Comparison of ENCODE assay signal across 23 mouse cellular contexts in genomic region chr5:74267196-74267595, GRCm38 (mm10).
DNase-seq lines count a peak whose midpoint lies in the region; ATAC-seq lines count a peak whose summit lies in the region.
"Had no signal": no experiment of that assay in that cellular context is flagged by ENCODE, and none has a peak within 500 bp of the region (broad histone marks: within the 10 kb centered on the region; RNA-seq: fewer than 3 reads in every experiment).

No protein-coding gene starts in this region.

- no peak overlapping the region for H3K9ac ChIP-seq in limb, embryonic 12.5 days (replicated peaks)
- H3K9ac ChIP-seq: liver, embryonic 15.5 days; midbrain, embryonic 13.5 days; neural tube, embryonic 12.5 days; stomach, embryonic 15.5 days had no signal

- H3K27me3 ChIP-seq in heart, embryonic 10.5 days (ENCODE audit: insufficient read depth, poor library complexity, severe bottlenecking) = no peaks in the 10 kb centered on the region
- no peaks in the 10 kb centered on the region for H3K27me3 ChIP-seq in limb, embryonic 12.5 days
- H3K27me3 ChIP-seq: liver, embryonic 15.5 days; midbrain, embryonic 13.5 days; neural tube, embryonic 12.5 days; Patski; stomach, embryonic 15.5 days had no signal

- H3K4me2 ChIP-seq in limb, embryonic 12.5 days = no peak overlapping the region
- H3K4me2 ChIP-seq: liver, embryonic 15.5 days; midbrain, embryonic 13.5 days; neural tube, embryonic 12.5 days; stomach, embryonic 15.5 days had no signal

- H3K9me3 ChIP-seq in heart, embryonic 10.5 days = no peaks in the 10 kb centered on the region
- no peaks in the 10 kb centered on the region for H3K9me3 ChIP-seq in limb, embryonic 12.5 days
- H3K9me3 ChIP-seq: forebrain, embryonic 10.5 days; hindbrain, embryonic 10.5 days; liver, embryonic 15.5 days; midbrain, embryonic 13.5 days; neural tube, embryonic 12.5 days; stomach, embryonic 15.5 days had no signal

- H3K4me1 ChIP-seq in heart, embryonic 10.5 days = peaks cover 55% of the 10 kb centered on the region
- peaks cover 73% of the 10 kb centered on the region for H3K4me1 ChIP-seq in limb, embryonic 12.5 days (replicated peaks)
- H3K4me1 ChIP-seq: liver, embryonic 15.5 days had no signal

- no peak for DNase-seq in heart, embryonic 10.5 days (ENCODE audit: low spot score)
- DNase-seq in heart, adult 9 months (ENCODE audit: low spot score in 2 of 2) = no peak
- peak; percentile 52 for DNase-seq in brain, adult 2 months (ENCODE audit: low read depth, low spot score)
- peak; percentile 58 to 63 for DNase-seq in cerebellum, postnatal 10 days
- no peak for DNase-seq in layer of hippocampus, adult 9-10 months (ENCODE audit: low spot score)
- DNase-seq in testis, postnatal 10 days (ENCODE audit: low spot score) = no peak
- DNase-seq: gastrocnemius, postnatal 14 days; kidney, adult 18-20 months; kidney, postnatal 14 days; left cerebral cortex, postnatal 4 days; thymus, adult 2 months had no signal

- H3K27ac ChIP-seq in heart, embryonic 10.5 days = 0 out of 2 replicates have a peak overlapping the region, but pooled peaks have one; percentile 16
- H3K27ac ChIP-seq in limb, embryonic 12.5 days = peak overlapping the region; percentile 98
- H3K27ac ChIP-seq: hindbrain, embryonic 10.5 days; layer of hippocampus, adult 2 months; left cerebral cortex, adult 2 months; liver, embryonic 15.5 days; midbrain, embryonic 13.5 days; neural tube, embryonic 12.5 days; stomach, embryonic 15.5 days had no signal

- no peak for ATAC-seq in limb, embryonic 12.5 days (ENCODE audit: insufficient number of reproducible peaks, insufficient read depth, low FRiP score, low TSS enrichment, low read depth)
- ATAC-seq in erythroid progenitor cell, adult 5-6 weeks (replicated peaks; ENCODE audit: low FRiP score, poor library complexity, severe bottlenecking) = no peak
- ATAC-seq: lung, postnatal 0 days; midbrain, embryonic 13.5 days; Patski had no signal

- no peak overlapping the region for H3K4me3 ChIP-seq in heart, embryonic 10.5 days
- no peak overlapping the region for H3K4me3 ChIP-seq in limb, embryonic 12.5 days (replicated peaks)
- H3K4me3 ChIP-seq: forebrain, embryonic 10.5 days; hindbrain, embryonic 10.5 days; layer of hippocampus, adult 2 months; left cerebral cortex, adult 2 months; liver, embryonic 15.5 days; midbrain, embryonic 13.5 days; neural tube, embryonic 12.5 days; stomach, embryonic 15.5 days had no signal

- WGBS in heart, embryonic 10.5 days = 80% methylated on average over 1 of the region's 1 CpGs
- WGBS in limb, embryonic 12.5 days = 79% methylated on average over 1 of the region's 1 CpGs

- H3K36me3 ChIP-seq in heart, embryonic 10.5 days = no peaks in the 10 kb centered on the region
- H3K36me3 ChIP-seq in limb, embryonic 12.5 days = no peaks in the 10 kb centered on the region
- H3K36me3 ChIP-seq: forebrain, embryonic 10.5 days; hindbrain, embryonic 10.5 days; liver, embryonic 15.5 days; midbrain, embryonic 13.5 days; neural tube, embryonic 12.5 days; stomach, embryonic 15.5 days had no signal

Comparison
In these comparisons a context has a peak if more than half of its experiments do, and no peak if none do; other contexts are left out.
1. DNase-seq: peak in brain, adult 2 months (single experiment) and cerebellum, postnatal 10 days (2 of 2); none in heart, embryonic 10.5 days (single experiment), heart, adult 9 months (0 of 2), layer of hippocampus, adult 9-10 months (single experiment) and testis, postnatal 10 days (single experiment).